Comparison of ENCODE assay signal across 8 mouse cellular contexts in genomic region chr6:125191332-125192015, GRCm38 (mm10). TPM values are rescaled to one million over a fixed set of nuclear protein-coding genes. Genes with fewer than 3 reads are reported as not detected.
A peak's percentile ranks its signal among the peaks of the same experiment; 100 is the strongest.
DNase-seq lines count a peak whose midpoint lies in the region; ATAC-seq lines count a peak whose summit lies in the region.

Ncapd2 (minus strand) TSS chr6:125191701.
Mrpl51 (plus strand) TSS chr6:125191801.

- intact Hi-C loops in heart, postnatal 14 days (cut with DNase I) = loop anchor here (5.0 kb wide), 1 partner anchor 44 kb away; the partner anchor contains the start of gene Iffo1

- WGBS in forebrain, embryonic 14.5 days = under 1% methylated on average over 54 of the region's 54 CpGs
- WGBS in neural tube, embryonic 15.5 days = under 1% methylated on average over 54 of the region's 54 CpGs

- H3K9me3 ChIP-seq in forebrain, embryonic 14.5 days (replicated peaks; ENCODE audit: control insufficient read depth, low read length) = no peaks in the 10 kb centered on the region
- no peaks in the 10 kb centered on the region for H3K9me3 ChIP-seq in neural tube, embryonic 15.5 days (replicated peaks)

- ATAC-seq in forebrain, embryonic 14.5 days = peak; percentile 97
- ATAC-seq in neural tube, embryonic 15.5 days (ENCODE audit: low FRiP score) = peak; percentile 98

- H3K36me3 ChIP-seq in forebrain, embryonic 14.5 days (ENCODE audit: control insufficient read depth, insufficient read depth, low read length) = peaks cover 47% of the 10 kb centered on the region
- H3K36me3 ChIP-seq in neural tube, embryonic 15.5 days = peaks cover 43% of the 10 kb centered on the region

- peaks cover 7% of the 10 kb centered on the region for H3K4me1 ChIP-seq in forebrain, embryonic 14.5 days (ENCODE audit: control insufficient read depth, insufficient read depth, low read length)
- H3K4me1 ChIP-seq in neural tube, embryonic 15.5 days = peaks cover 30% of the 10 kb centered on the region

- H3K4me2 ChIP-seq in forebrain, embryonic 14.5 days (ENCODE audit: low read length) = peak within 1 kb of the TSS; percentile 84
- H3K4me2 ChIP-seq in neural tube, embryonic 15.5 days = peak within 1 kb of the TSS; percentile 92

- H3K27ac ChIP-seq in forebrain, embryonic 14.5 days (ENCODE audit: low read depth, low read length) = peak within 1 kb of the TSS; percentile 99
- H3K27ac ChIP-seq in neural tube, embryonic 15.5 days (replicated peaks) = peak within 1 kb of the TSS; percentile 100

- DNase-seq in ES-CJ7 (ENCODE audit: low read depth, low spot score) = peak; percentile 99
- DNase-seq in cerebellum, adult 11 months = peak; percentile 97
- peak; percentile 99 for DNase-seq in forebrain, embryonic 14.5 days (ENCODE audit: low spot score)
- peak; percentile 98 for DNase-seq in heart, postnatal 14 days
- DNase-seq in layer of hippocampus, adult 11-12 months (ENCODE audit: low spot score) = peak; percentile 98
- peak; percentile 96 to 97 for DNase-seq in lung, adult 18-20 months
- peak; percentile 98 for DNase-seq in testis, postnatal 14 days (ENCODE audit: low spot score)

- H3K27me3 ChIP-seq in forebrain, embryonic 14.5 days (replicated peaks; ENCODE audit: control insufficient read depth, insufficient read depth, low read length) = no peaks in the 10 kb centered on the region
- no peaks in the 10 kb centered on the region for H3K27me3 ChIP-seq in neural tube, embryonic 15.5 days (replicated peaks)

- peak within 1 kb of the TSS; percentile 81 for H3K9ac ChIP-seq in forebrain, embryonic 14.5 days (ENCODE audit: low read length)
- peak within 1 kb of the TSS; percentile 78 for H3K9ac ChIP-seq in neural tube, embryonic 15.5 days (replicated peaks)

- H3K4me3 ChIP-seq in forebrain, embryonic 14.5 days (ENCODE audit: low read depth, low read length) = peak within 1 kb of the TSS; percentile 51
- H3K4me3 ChIP-seq in neural tube, embryonic 15.5 days (replicated peaks) = peak within 1 kb of the TSS; percentile 74

RNA-seq across cellular contexts. Expression of gene Ncapd2, which starts in this region (rescaled TPM):
- 64.4 and 67.6 TPM in 2 replicates for polyA plus RNA-seq in forebrain, embryonic 14.5 days (2014; fragmentation: Nextera tagmentation; extraction: Ambion mirVana)
- 10 to 100 TPM; 28.1 to 33.4 TPM for total RNA-seq in heart, postnatal 14 days (2021)
- 38.2 and 56.6 TPM in 2 replicates for polyA plus RNA-seq in neural tube, embryonic 15.5 days (2015; fragmentation: Nextera tagmentation; extraction: Ambion mirVana)

RNA-seq across cellular contexts. Expression of gene Mrpl51, which starts in this region (rescaled TPM):
- polyA plus RNA-seq in forebrain, embryonic 14.5 days (2014; fragmentation: Nextera tagmentation; extraction: Ambion mirVana) = 160 and 179 TPM in 2 replicates
- total RNA-seq in heart, postnatal 14 days (2021) = 100 to 1,000 TPM; 279 to 289 TPM
- 156 and 167 TPM in 2 replicates for polyA plus RNA-seq in neural tube, embryonic 15.5 days (2015; fragmentation: Nextera tagmentation; extraction: Ambion mirVana)

Comparison
In these comparisons a context has a peak if more than half of its experiments do, and no peak if none do; other contexts are left out.
1. Peak in every context shown above with its lines: DNase-seq, ATAC-seq, H3K4me3 ChIP-seq and H3K27ac ChIP-seq.